ENCODE assay signal across 27 mouse cellular contexts in genomic region chr14:67588627-67589026, GRCm38 (mm10).
DNase-seq lines count a peak whose midpoint lies in the region; ATAC-seq and TF ChIP-seq lines count a peak whose summit lies in the region.
"Had no signal": no experiment of that assay in that cellular context is flagged by ENCODE, and none has a peak within 500 bp of the region (broad histone marks: within the 10 kb centered on the region; RNA-seq: fewer than 3 reads in every experiment).

No protein-coding gene starts in this region.

- H3K4me2 ChIP-seq in kidney, postnatal 0 days (ENCODE audit: low read length) = no peak overlapping the region
- peak overlapping the region; percentile 1; the same call in 1 of the 2 replicates for H3K4me2 ChIP-seq in embryonic facial prominence, embryonic 12.5 days (replicated peaks)
- peak overlapping the region; percentile 21; the same call in 1 of the 2 replicates for H3K4me2 ChIP-seq in limb, embryonic 14.5 days (replicated peaks; ENCODE audit: low read depth, low read length, severe bottlenecking)
- no peak overlapping the region for H3K4me2 ChIP-seq in forebrain, embryonic 14.5 days (ENCODE audit: low read length)
- H3K4me2 ChIP-seq: forebrain, embryonic 12.5 days; heart, embryonic 12.5 days; heart, embryonic 15.5 days; hindbrain, embryonic 13.5 days; intestine, embryonic 15.5 days had no signal

- H3K27ac ChIP-seq in kidney, postnatal 0 days = no peak overlapping the region
- no peak overlapping the region for H3K27ac ChIP-seq in brown adipose tissue, adult 24 weeks (replicated peaks; ENCODE audit: low read depth, low read length)
- H3K27ac ChIP-seq in embryonic facial prominence, embryonic 12.5 days = no peak overlapping the region
- H3K27ac ChIP-seq in limb, embryonic 14.5 days (replicated peaks; ENCODE audit: low read depth, low read length) = peak overlapping the region; percentile 62
- no peak overlapping the region for H3K27ac ChIP-seq in forebrain, embryonic 14.5 days (ENCODE audit: low read depth, low read length)
- H3K27ac ChIP-seq: forebrain, embryonic 12.5 days; heart, embryonic 15.5 days; hindbrain, embryonic 10.5 days; hindbrain, embryonic 13.5 days; intestine, embryonic 15.5 days had no signal

- no peak for ATAC-seq in kidney, postnatal 0 days (replicated peaks; ENCODE audit: low FRiP score, low read depth)
- no peak for ATAC-seq in embryonic facial prominence, embryonic 12.5 days (ENCODE audit: insufficient number of reproducible peaks, insufficient read depth, low FRiP score, low TSS enrichment)
- peak; percentile 77 for ATAC-seq in limb, embryonic 14.5 days (ENCODE audit: low FRiP score, low read depth)
- no peak for ATAC-seq in forebrain, embryonic 14.5 days
- ATAC-seq: CD4-positive, CD25-positive, alpha-beta regulatory T cell, adult 4 months; forebrain, embryonic 16.5 days; hindbrain, embryonic 16.5 days; intestine, embryonic 15.5 days had no signal

- no peak for TF ChIP-seq POLR2A in limb, embryonic 14.5 days (IDR thresholded peaks at IDR 0.05; ENCODE audit: borderline replicate concordance, extremely low read depth, insufficient read depth, insufficient read length)

- H3K4me1 ChIP-seq in kidney, postnatal 0 days (replicated peaks; ENCODE audit: insufficient read depth, low read length) = no peaks in the 10 kb centered on the region
- no peaks in the 10 kb centered on the region for H3K4me1 ChIP-seq in brown adipose tissue, adult 24 weeks (ENCODE audit: control insufficient read depth, insufficient read depth, insufficient read length, low read length)
- H3K4me1 ChIP-seq in embryonic facial prominence, embryonic 12.5 days = 0 out of 2 replicates have a peak, but pooled peaks cover 5% of the 10 kb centered on the region
- peaks cover 14% of the 10 kb centered on the region for H3K4me1 ChIP-seq in limb, embryonic 14.5 days (ENCODE audit: control insufficient read depth, insufficient read depth, low read length)
- no peaks in the 10 kb centered on the region for H3K4me1 ChIP-seq in forebrain, embryonic 14.5 days (ENCODE audit: control insufficient read depth, insufficient read depth, low read length)
- H3K4me1 ChIP-seq: heart, embryonic 12.5 days; heart, embryonic 15.5 days; intestine, embryonic 15.5 days had no signal

- H3K36me3 ChIP-seq in kidney, postnatal 0 days (ENCODE audit: insufficient read depth, low read length) = no peaks in the 10 kb centered on the region
- H3K36me3 ChIP-seq in embryonic facial prominence, embryonic 12.5 days = no peaks in the 10 kb centered on the region
- H3K36me3 ChIP-seq in limb, embryonic 14.5 days (ENCODE audit: control insufficient read depth, insufficient read depth, low read length) = no peaks in the 10 kb centered on the region
- H3K36me3 ChIP-seq in forebrain, embryonic 14.5 days (ENCODE audit: control insufficient read depth, insufficient read depth, low read length) = no peaks in the 10 kb centered on the region
- H3K36me3 ChIP-seq: forebrain, embryonic 12.5 days; heart, embryonic 12.5 days; heart, embryonic 15.5 days; hindbrain, embryonic 10.5 days; hindbrain, embryonic 13.5 days; intestine, embryonic 15.5 days had no signal

- H3K4me3 ChIP-seq in kidney, postnatal 0 days (replicated peaks; ENCODE audit: low read depth, low read length) = no peak overlapping the region
- peak overlapping the region; percentile 24; the same call in 1 of the 2 replicates for H3K4me3 ChIP-seq in brown adipose tissue, adult 24 weeks (ENCODE audit: insufficient read depth, low read depth, low read length)
- no peak overlapping the region for H3K4me3 ChIP-seq in embryonic facial prominence, embryonic 12.5 days
- no peak overlapping the region for H3K4me3 ChIP-seq in limb, embryonic 14.5 days (replicated peaks; ENCODE audit: low read length)
- H3K4me3 ChIP-seq in forebrain, embryonic 14.5 days (ENCODE audit: low read depth, low read length) = no peak overlapping the region
- H3K4me3 ChIP-seq: erythroblast, embryonic 14.5 days; forebrain, embryonic 12.5 days; heart, embryonic 12.5 days; heart, embryonic 15.5 days; hindbrain, embryonic 10.5 days; hindbrain, embryonic 13.5 days; intestine, embryonic 15.5 days had no signal

- 36% methylated on average over 11 of the region's 11 CpGs for WGBS in kidney, postnatal 0 days
- 46% methylated on average over 11 of the region's 11 CpGs for WGBS in embryonic facial prominence, embryonic 12.5 days
- 34% methylated on average over 11 of the region's 11 CpGs for WGBS in limb, embryonic 14.5 days
- 90% methylated on average over 11 of the region's 11 CpGs for WGBS in forebrain, embryonic 14.5 days

- no peak for TF ChIP-seq CTCF in kidney, postnatal 0 days (IDR thresholded peaks at IDR 0.05; ENCODE audit: low read depth)

- H3K9ac ChIP-seq in kidney, postnatal 0 days (ENCODE audit: low read depth, low read length) = no peak overlapping the region
- H3K9ac ChIP-seq in embryonic facial prominence, embryonic 12.5 days = no peak overlapping the region
- no peak overlapping the region for H3K9ac ChIP-seq in limb, embryonic 14.5 days (ENCODE audit: low read depth, low read length, severe bottlenecking)
- H3K9ac ChIP-seq in forebrain, embryonic 14.5 days (ENCODE audit: low read length) = no peak overlapping the region
- H3K9ac ChIP-seq: forebrain, embryonic 12.5 days; heart, embryonic 12.5 days; heart, embryonic 15.5 days; hindbrain, embryonic 13.5 days; intestine, embryonic 15.5 days had no signal

- peak; percentile 37 for DNase-seq in kidney, postnatal 0 days (ENCODE audit: low spot score)
- DNase-seq in kidney, adult 18-20 months = no peak
- peak; percentile 82 for DNase-seq in limb, embryonic 14.5 days (ENCODE audit: low spot score)
- DNase-seq in forebrain, embryonic 14.5 days (ENCODE audit: low spot score) = no peak
- no peak for DNase-seq in retina, postnatal 1 day
- DNase-seq: adrenal gland, adult 2 months; adrenal gland, postnatal 14 days; cerebellum, adult 11-12 months; cerebellum, adult 8-10 months; cerebellum, postnatal 10 days; cerebellum, postnatal 36 days; gastrocnemius, postnatal 10 days; heart, adult 11 months; heart, postnatal 10 days; heart, postnatal 36 days had no signal

- H3K9me3 ChIP-seq in kidney, postnatal 0 days (replicated peaks; ENCODE audit: low read length) = no peaks in the 10 kb centered on the region
- H3K9me3 ChIP-seq in embryonic facial prominence, embryonic 12.5 days = no peaks in the 10 kb centered on the region
- H3K9me3 ChIP-seq in limb, embryonic 14.5 days (ENCODE audit: control insufficient read depth, low read length) = no peaks in the 10 kb centered on the region; the same call in 1 of the 2 replicates
- H3K9me3 ChIP-seq in forebrain, embryonic 14.5 days (replicated peaks; ENCODE audit: control insufficient read depth, low read length) = no peaks in the 10 kb centered on the region
- H3K9me3 ChIP-seq: forebrain, embryonic 12.5 days; heart, embryonic 12.5 days; heart, embryonic 15.5 days; hindbrain, embryonic 10.5 days; hindbrain, embryonic 13.5 days; intestine, embryonic 15.5 days had no signal

- no peaks in the 10 kb centered on the region for H3K27me3 ChIP-seq in kidney, postnatal 0 days (ENCODE audit: insufficient read depth, low read length)
- H3K27me3 ChIP-seq in embryonic facial prominence, embryonic 12.5 days = no peaks in the 10 kb centered on the region
- H3K27me3 ChIP-seq in limb, embryonic 14.5 days (ENCODE audit: control insufficient read depth, insufficient read depth, low read length) = no peaks in the 10 kb centered on the region
- no peaks in the 10 kb centered on the region for H3K27me3 ChIP-seq in forebrain, embryonic 14.5 days (replicated peaks; ENCODE audit: control insufficient read depth, insufficient read depth, low read length)
- H3K27me3 ChIP-seq: forebrain, embryonic 12.5 days; heart, embryonic 12.5 days; intestine, embryonic 15.5 days had no signal

Comparison
In these comparisons a context has a peak if more than half of its experiments do, and no peak if none do; other contexts are left out.
1. DNase-seq: peak in kidney, postnatal 0 days (single experiment) and limb, embryonic 14.5 days (single experiment); none in kidney, adult 18-20 months (single experiment), forebrain, embryonic 14.5 days (single experiment) and retina, postnatal 1 day (single experiment).
2. H3K4me2 ChIP-seq: peak in embryonic facial prominence, embryonic 12.5 days (single experiment) and limb, embryonic 14.5 days (single experiment); none in kidney, postnatal 0 days (single experiment) and forebrain, embryonic 14.5 days (single experiment).